Mouse (Mus musculus) heart, postnatal 0 days (tissue): Measurements from ENCODE around the gene Fn3k.

ENCODE experiments used
- CTCF ChIP-seq: IDR thresholded peaks from 2 replicates; pipeline ENCODE4 v1.5.1; 2016; ENCODE audit warnings: antibody characterized with exemption, control low read depth, low read depth
- EP300 ChIP-seq: IDR thresholded peaks from 2 replicates; pipeline ENCODE4 v1.6.1; 2016; ENCODE audit warnings: antibody characterized with exemption, low read depth

GRCm38 (mm10) chr11:121387750-121388553 is 46.8 kb upstream of the Fn3k start, which contains the start of gene Rab40b:
- no peak for TF ChIP-seq CTCF
- TF ChIP-seq EP300: no peak
